Mouse (Mus musculus) limb, embryonic 10.5 days (tissue): ENCODE measurements at regions not wholly inside any gene's neighbourhood (a gene's known extent, or its start where the extent isn't known, plus 50 kb on each side); places are given as distances from the start of the nearest gene placed in this dataset.

ENCODE experiments used
- DNase-seq: peaks from one replicate; pipeline ENCODE4 v3.0.0-alpha.2; 2017; ENCODE audit warnings: low spot score
- H3K27ac ChIP-seq: fragments of 300-500 bp; sonication (generic); 2 replicates; pipeline ENCODE4 v1.5.1; 2016; ENCODE audit warnings: mild to moderate bottlenecking
- H3K27me3 ChIP-seq: fragments of 300-500 bp; sonication (generic); 2 replicates; pipeline ENCODE4 v1.6.1; 2016; ENCODE audit warnings: low read depth, mild to moderate bottlenecking; ENCODE audit not compliant: poor library complexity, severe bottlenecking
- H3K36me3 ChIP-seq: fragments of 300-500 bp; sonication (generic); 2 replicates; pipeline ENCODE4 v1.6.1; 2016; ENCODE audit warnings: mild to moderate bottlenecking, moderate library complexity
- H3K4me1 ChIP-seq: fragments of 300-500 bp; sonication (generic); 2 replicates; pipeline ENCODE4 v1.6.1; 2016
- H3K4me3 ChIP-seq: fragments of 300-500 bp; sonication (generic); 2 replicates; pipeline ENCODE4 v1.5.1; 2016; ENCODE audit warnings: mild to moderate bottlenecking, moderate library complexity
- H3K9me3 ChIP-seq: fragments of 300-500 bp; sonication (generic); replicated peaks from 2 replicates; pipeline ENCODE4 v1.6.1; 2016; ENCODE audit warnings: mild to moderate bottlenecking
- WGBS: fragments of 180-500 bp; shearing (Covaris S2); methylation state at CpG from one replicate; pipeline ENCODE4 v1.1.7; 2016; 5-methylcytosine and 5-hydroxymethylcytosine counted together

DNA sequence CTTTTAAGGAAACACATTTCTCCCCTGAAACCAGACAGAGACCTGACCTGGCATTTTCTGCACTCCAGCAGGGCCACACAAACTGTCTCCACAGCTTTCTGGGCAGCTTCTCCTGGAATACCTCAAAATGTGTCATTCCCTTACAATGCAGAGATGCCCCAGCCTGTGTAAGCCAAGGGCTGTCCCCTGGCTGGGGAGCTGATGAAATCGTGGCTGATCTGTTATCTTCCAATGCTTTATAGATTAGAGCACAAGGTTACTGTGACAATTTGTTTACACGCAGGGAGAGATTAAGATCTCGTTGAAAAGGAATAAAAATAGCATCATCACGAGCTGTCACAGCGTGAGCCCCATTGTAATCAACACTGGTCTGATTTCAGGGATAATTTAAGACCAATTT lies 421.4 kb upstream of the Nr2f2 start:
- Histone ChIP-seq H3K36me3 (no peaks in the 10 kb centered on the region), H3K9me3 (no peaks in the 10 kb centered on the region), H3K4me1 (peaks cover 47% of the 10 kb centered on the region), H3K27ac (peak overlapping the region; percentile 73; the same call in 1 of the 2 replicates), H3K4me3 (no peak overlapping the region), H3K27me3 (peaks cover 27% of the 10 kb centered on the region)
- no peak for DNase-seq
- WGBS: 7% methylated on average over 5 of the region's 5 CpGs

DNA sequence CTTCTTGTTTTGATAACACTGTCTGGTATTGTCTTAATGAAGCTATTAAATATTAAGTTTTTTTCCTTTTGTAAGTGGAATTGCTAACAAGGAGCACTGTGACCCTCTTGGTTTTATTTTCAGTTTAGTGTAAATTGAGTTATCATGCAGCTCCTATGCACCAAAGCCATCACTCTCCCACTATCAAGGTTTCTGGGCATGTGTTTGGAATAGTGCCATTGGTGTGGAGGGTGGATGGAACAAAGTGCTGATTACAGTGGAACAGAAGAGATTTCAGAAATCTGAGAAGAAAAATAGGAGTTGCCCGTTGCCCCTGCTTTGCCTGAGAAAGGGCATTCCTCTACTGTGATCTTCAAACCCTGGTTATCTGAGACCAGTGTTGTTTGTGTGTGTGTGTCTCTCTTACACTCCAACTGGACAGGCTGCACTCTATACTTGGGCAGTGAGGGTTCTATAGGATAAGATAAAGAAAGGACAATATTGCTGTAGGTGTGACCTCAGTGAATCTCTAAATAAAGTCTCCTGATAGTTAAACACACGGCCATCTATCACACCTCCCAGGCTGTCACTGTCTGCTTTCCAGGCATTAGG lies 414.3 kb upstream of the Nr2f2 start:
- no peaks in the 10 kb centered on the region for H3K36me3 ChIP-seq
- 77% methylated on average over 2 of the region's 2 CpGs for WGBS

DNA sequence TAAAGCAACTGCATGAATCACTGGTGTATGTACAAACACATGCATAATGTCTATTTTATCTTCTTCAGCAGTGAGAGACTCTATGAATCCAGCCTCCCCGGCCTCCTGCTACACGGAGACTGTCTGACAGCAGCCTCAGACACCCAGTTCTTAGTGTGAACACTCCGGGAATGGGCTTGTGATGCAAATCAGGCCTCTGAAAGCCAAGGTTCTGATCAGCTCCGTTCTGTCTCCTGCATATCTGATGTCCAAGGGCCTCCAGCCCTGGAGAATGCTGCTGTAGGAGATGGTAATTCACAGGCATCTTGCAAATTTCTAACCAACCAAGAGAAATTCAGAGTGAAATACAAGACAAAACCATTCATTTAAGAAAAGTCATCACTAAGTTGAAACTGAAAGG lies 411.2 kb upstream of the Nr2f2 start:
- no peak for DNase-seq
- 58% methylated on average over 4 of the region's 4 CpGs for WGBS
- peaks cover 7% of the 10 kb centered on the region; the same call in 1 of the 2 replicates for H3K27me3 ChIP-seq

More for the DNA sequence above, 414.3 kb upstream of the Nr2f2 start:
- Histone ChIP-seq H3K27me3 (peaks cover 9% of the 10 kb centered on the region; the same call in 1 of the 2 replicates), H3K27ac (no peak overlapping the region), H3K4me3 (no peak overlapping the region), H3K9me3 (no peaks in the 10 kb centered on the region), H3K4me1 (peaks cover 5% of the 10 kb centered on the region; the same call in 1 of the 2 replicates)
- DNase-seq: no peak

DNA sequence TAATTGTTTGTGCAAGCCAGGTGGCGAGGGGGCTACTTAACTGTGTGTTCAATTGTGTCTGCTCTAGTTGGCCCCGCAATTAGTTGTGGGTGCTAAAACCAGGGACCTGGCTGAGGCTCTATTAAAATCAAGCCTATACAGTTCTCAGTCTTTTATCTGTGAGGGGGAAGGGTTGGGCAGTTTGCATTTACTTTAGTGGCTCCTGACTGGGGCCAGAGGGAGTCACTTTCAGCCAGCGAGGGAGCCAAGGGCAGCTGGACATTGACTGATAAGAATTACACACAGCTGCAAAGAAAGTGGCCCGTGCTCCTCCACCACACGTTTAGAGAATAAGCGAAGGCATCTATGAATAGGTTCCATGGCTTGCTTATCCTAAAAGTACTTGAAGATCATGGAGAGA lies 403.1 kb upstream of the Nr2f2 start:
- WGBS: 59% methylated on average over 6 of the region's 6 CpGs
- no peak for DNase-seq
- Histone ChIP-seq H3K9me3 (no peaks in the 10 kb centered on the region), H3K36me3 (no peaks in the 10 kb centered on the region), H3K27me3 (0 out of 2 replicates have a peak, but pooled peaks cover under 1% of the 10 kb centered on the region), H3K27ac (no peak overlapping the region), H3K4me3 (no peak overlapping the region), H3K4me1 (peaks cover 6% of the 10 kb centered on the region; the same call in 1 of the 2 replicates)

More for the DNA sequence above, 411.2 kb upstream of the Nr2f2 start:
- Histone ChIP-seq H3K27ac (no peak overlapping the region), H3K4me3 (no peak overlapping the region), H3K36me3 (no peaks in the 10 kb centered on the region), H3K9me3 (no peaks in the 10 kb centered on the region), H3K4me1 (peaks cover 4% of the 10 kb centered on the region; the same call in 1 of the 2 replicates)

DNA sequence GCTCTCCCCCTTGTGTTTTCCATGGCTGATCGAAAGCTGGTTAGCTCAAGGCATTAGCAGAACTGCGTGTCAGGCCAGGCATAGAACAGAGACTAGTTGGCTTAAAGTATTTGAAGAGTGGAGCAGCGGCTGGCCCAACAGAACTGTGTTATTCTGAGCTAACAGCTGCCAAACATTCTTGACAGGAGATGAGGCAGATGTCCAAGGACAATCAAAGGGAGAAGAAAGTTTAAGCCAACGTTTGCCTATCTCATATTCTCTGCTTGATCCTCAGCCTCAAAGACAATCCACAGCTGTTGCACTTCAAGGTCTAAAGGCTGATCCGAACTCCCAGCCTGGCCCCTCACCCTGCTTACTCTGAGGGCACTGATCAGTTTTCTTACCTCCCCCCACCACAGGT lies 401.2 kb upstream of the Nr2f2 start:
- DNase-seq: no peak

DNA sequence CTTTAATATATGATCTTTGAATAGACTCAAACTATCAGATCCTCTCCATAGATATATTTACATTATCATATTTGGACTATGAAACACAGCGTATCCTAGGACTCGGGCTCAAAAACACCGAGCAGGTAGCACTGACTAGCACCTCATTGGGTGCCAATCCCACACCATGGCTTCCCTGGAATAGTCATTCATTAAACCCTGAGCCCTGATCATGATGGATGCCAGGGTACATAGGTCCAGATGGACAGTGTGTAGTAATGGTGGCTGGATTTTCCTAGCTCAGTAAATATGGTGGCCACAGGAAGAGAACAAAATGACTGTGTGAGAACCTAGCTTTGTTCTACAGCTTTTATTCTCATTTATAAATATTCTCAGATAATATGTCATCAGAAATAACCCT lies 390.1 kb upstream of the Nr2f2 start:
- no peaks in the 10 kb centered on the region for H3K27me3 ChIP-seq
- H3K27ac ChIP-seq: no peak overlapping the region
- no peaks in the 10 kb centered on the region for H3K36me3 ChIP-seq
- no peaks in the 10 kb centered on the region for H3K4me1 ChIP-seq
- WGBS: 94% methylated on average over 3 of the region's 3 CpGs
- H3K4me3 ChIP-seq: no peak overlapping the region
- no peak for DNase-seq
- H3K9me3 ChIP-seq: 0 out of 2 replicates have a peak, but pooled peaks cover 1% of the 10 kb centered on the region

More for the DNA sequence above, 401.2 kb upstream of the Nr2f2 start:
- H3K27ac ChIP-seq: peak overlapping the region; percentile 36; the same call in 1 of the 2 replicates
- H3K4me1 ChIP-seq: peaks cover 5% of the 10 kb centered on the region; the same call in 1 of the 2 replicates
- WGBS: 74% methylated on average over 5 of the region's 5 CpGs
- H3K9me3 ChIP-seq: no peaks in the 10 kb centered on the region
- no peaks in the 10 kb centered on the region for H3K36me3 ChIP-seq
- H3K4me3 ChIP-seq: no peak overlapping the region
- no peaks in the 10 kb centered on the region for H3K27me3 ChIP-seq

DNA sequence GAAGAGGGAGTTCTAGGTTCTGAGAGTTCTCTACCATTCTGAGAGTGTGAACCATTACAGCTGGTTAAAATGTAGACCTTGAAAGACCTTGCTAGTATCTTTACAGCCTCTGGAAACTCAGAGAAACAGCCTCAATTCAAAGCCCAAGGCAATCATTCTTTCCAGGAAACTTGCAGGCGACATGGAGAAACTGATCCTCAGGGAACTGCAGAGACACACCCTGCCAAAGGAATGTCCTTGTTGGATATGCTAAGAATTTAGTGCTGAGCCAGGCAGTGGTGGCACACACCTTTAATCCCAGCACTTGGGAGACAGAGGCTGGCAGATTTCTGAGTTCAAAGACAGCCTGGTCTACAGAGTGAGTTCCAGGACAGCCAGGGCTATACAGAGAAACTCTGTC lies 388.3 kb upstream of the Nr2f2 start:
- WGBS: 84% methylated on average over 1 of the region's 1 CpGs
- Histone ChIP-seq H3K9me3 (0 out of 2 replicates have a peak, but pooled peaks cover 1% of the 10 kb centered on the region), H3K4me1 (peaks cover 3% of the 10 kb centered on the region; the same call in 1 of the 2 replicates), H3K4me3 (no peak overlapping the region), H3K27me3 (no peaks in the 10 kb centered on the region), H3K27ac (no peak overlapping the region), H3K36me3 (no peaks in the 10 kb centered on the region)
- no peak for DNase-seq

DNA sequence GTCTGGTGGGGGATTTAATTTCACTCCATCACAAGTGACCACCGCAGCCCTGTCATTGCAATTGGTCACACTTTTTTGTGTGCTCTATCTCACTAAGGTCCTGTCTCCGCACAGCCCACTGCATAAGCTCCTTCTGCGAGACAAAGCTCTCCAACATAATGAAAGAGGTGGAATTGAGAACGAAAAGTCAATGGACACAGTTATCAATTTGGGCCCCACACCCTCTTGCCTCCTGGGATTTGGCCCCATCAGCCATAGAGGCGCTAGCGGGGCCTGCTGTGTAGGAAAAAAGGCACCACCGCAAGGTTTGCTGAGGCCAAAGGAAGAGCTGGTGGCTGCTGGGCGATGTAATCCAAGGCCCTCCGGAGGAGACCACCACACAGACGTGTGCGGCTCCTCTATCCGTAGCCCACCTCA lies 386.3 kb upstream of the Nr2f2 start:
- Histone ChIP-seq H3K9me3 (0 out of 2 replicates have a peak, but pooled peaks cover 1% of the 10 kb centered on the region), H3K27ac (no peak overlapping the region), H3K4me1 (peaks cover 21% of the 10 kb centered on the region), H3K36me3 (no peaks in the 10 kb centered on the region), H3K4me3 (no peak overlapping the region), H3K27me3 (no peaks in the 10 kb centered on the region)
- DNase-seq: no peak
- WGBS: 89% methylated on average over 12 of the region's 12 CpGs

DNA sequence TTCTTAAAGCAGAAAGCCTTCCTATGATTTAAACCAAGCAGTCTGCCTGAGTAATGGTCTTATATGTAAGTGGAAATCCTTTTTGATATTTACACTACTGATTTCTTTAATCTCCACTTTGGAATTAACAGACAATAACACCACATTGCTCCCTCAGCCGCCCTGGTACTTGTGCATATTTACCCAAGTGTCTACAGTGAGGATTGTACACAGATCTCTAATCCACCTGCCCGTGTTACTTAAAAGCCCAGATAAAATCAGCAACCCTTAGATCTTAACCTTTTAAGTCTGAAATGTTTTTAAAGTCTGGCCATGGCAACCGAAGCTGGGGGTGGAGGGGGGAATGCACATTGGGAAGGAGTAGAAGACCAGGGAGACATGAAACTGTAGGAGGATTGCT lies 382.3 kb upstream of the Nr2f2 start:
- no peak for DNase-seq
- Histone ChIP-seq H3K27me3 (no peaks in the 10 kb centered on the region), H3K4me3 (no peak overlapping the region)

DNA sequence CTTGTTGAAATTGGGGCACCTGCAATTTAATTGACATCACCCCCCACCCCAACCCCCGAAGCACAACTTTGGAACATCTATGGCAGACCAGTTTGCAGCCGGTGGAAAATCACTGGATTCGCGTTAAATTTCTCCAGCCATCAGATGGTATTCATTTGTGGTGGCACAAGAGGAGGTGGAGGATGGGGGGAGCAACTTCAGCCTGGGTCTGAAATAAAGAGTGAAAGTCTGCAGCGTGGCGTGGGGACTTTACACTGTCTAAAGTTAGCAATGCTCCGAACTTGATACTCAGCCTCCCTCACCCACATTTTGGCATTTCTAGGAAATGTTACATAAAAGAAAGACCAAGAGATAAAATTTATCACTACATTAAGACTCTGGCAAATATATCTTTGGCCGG lies 381.8 kb upstream of the Nr2f2 start:
- H3K4me1 ChIP-seq: peaks cover 50% of the 10 kb centered on the region
- WGBS: 43% methylated on average over 8 of the region's 8 CpGs
- no peaks in the 10 kb centered on the region for H3K9me3 ChIP-seq
- H3K27ac ChIP-seq: peak overlapping the region; percentile 77
- H3K36me3 ChIP-seq: no peaks in the 10 kb centered on the region
- no peak overlapping the region for H3K4me3 ChIP-seq
- DNase-seq: peak; percentile 45
- 0 out of 2 replicates have a peak, but pooled peaks cover under 1% of the 10 kb centered on the region for H3K27me3 ChIP-seq

More for the DNA sequence above, 382.3 kb upstream of the Nr2f2 start:
- H3K36me3 ChIP-seq: no peaks in the 10 kb centered on the region
- peak overlapping the region; percentile 77 for H3K27ac ChIP-seq
- H3K9me3 ChIP-seq: no peaks in the 10 kb centered on the region
- peaks cover 45% of the 10 kb centered on the region for H3K4me1 ChIP-seq
- 46% methylated on average over 3 of the region's 3 CpGs for WGBS

DNA sequence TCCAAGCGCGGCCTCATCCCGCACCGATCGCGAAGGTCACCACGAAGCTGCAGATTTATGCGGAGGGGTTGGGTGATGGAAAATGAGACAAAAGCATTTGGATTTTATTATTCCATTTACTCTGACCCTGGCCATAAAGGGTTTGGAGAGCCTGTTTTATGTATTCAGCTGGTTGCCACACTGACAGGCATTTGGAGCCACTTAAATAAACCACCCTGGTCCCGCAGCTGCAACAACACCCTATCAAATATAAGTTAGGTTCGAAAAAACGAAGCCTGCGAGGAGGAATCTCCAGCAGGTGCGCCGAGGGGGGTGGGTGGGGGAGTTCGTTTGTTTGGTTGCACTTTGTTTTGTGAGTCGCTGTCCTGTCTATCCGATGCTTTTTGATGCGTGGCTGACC lies 377.8 kb upstream of the Nr2f2 start:
- peak; percentile 65 for DNase-seq
- 30% methylated on average over 18 of the region's 18 CpGs for WGBS
- Histone ChIP-seq H3K36me3 (no peaks in the 10 kb centered on the region), H3K27me3 (0 out of 2 replicates have a peak, but pooled peaks cover 5% of the 10 kb centered on the region), H3K27ac (peak overlapping the region; percentile 42; the same call in 1 of the 2 replicates), H3K9me3 (no peaks in the 10 kb centered on the region), H3K4me1 (peaks cover 49% of the 10 kb centered on the region), H3K4me3 (peak overlapping the region; percentile 9)

DNA sequence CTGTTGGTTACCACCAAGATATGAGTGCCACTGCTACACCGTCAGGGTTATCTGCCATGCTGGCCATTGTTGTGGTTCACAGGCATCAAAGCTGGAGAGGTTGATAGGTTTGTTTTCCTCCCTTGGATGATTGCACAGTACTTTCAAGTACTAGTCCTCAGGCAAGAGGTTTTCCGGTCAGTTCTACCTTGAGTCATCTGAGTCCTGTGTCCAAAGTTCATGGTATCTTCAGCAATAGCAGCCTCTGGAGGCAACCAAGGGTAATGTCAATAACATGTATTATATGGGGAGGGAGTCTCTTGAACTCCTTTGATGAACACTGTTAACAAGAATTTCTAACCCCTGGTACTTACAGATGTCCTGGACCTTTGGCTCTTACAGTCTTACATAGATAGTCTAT lies 369.1 kb upstream of the Nr2f2 start:
- Histone ChIP-seq H3K4me3 (no peak overlapping the region), H3K36me3 (no peaks in the 10 kb centered on the region), H3K4me1 (peaks cover 7% of the 10 kb centered on the region), H3K27me3 (no peaks in the 10 kb centered on the region), H3K27ac (no peak overlapping the region), H3K9me3 (no peaks in the 10 kb centered on the region)
- WGBS: 99% methylated on average over 2 of the region's 2 CpGs
- DNase-seq: no peak

DNA sequence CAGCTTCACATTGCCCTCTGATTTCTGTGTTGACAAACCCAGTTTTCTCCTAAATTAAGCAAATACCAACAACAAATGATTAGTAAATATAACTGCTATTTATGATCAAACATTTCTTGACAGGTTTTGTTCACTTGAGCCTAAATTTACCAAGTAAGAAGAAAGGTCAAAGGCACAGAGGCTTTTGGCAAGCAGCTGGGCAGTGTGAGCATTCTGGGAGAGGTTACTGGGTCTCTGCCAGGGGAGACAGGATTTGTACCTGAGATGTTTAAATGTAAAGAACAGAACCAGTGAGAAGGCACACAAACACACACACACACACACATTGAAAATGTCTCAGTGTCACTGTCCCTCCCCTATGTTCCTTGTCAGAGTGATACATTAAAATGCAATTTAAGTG lies 367.0 kb upstream of the Nr2f2 start:
- no peak for DNase-seq
- H3K27ac ChIP-seq: no peak overlapping the region
- H3K9me3 ChIP-seq: no peaks in the 10 kb centered on the region
- no peak overlapping the region for H3K4me3 ChIP-seq
- no peaks in the 10 kb centered on the region for H3K27me3 ChIP-seq
- no peaks in the 10 kb centered on the region for H3K36me3 ChIP-seq
- H3K4me1 ChIP-seq: peaks cover 7% of the 10 kb centered on the region
